Mouse (Mus musculus): ENCODE results near the gene Kdelr1.

Kdelr1 gene

GRCm38 (mm10) chr7:45872624-45873023 is at the start of gene Kdelr1:
TSS of gene Kdelr1 (plus strand) at chr7:45872772.
- in situ Hi-C loops (cut with MboI): loop anchor here (5.0 kb wide), 1 partner anchor 50 kb away; the partner anchor contains the start of genes Ccdc114 and Emp3

- in situ Hi-C loops (cut with MboI): no loop called here
Measured at GRCm38 (mm10) chr7:45824598-45824997, 48.0 kb upstream of the Kdelr1 start, which contains the start of gene Kcnj14. TSS of gene Kcnj14 (minus strand) at chr7:45824782.

- in situ Hi-C loops (cut with MboI): no loop called here
Measured at GRCm38 (mm10) chr7:45826631-45827030, 45.9 kb upstream of the Kdelr1 start.

- in situ Hi-C loops (cut with MboI): no loop called here
Measured at GRCm38 (mm10) chr7:45830427-45831127, 42.0 kb upstream of the Kdelr1 start, which contains the start of gene Grwd1. TSS of gene Grwd1 (minus strand) at chr7:45830944.

GRCm38 (mm10) chr7:45831128-45831525 is 41.4 kb upstream of the Kdelr1 start:
- in situ Hi-C loops (cut with MboI): no loop called here

- in situ Hi-C loops (cut with MboI): no loop called here
Measured at GRCm38 (mm10) chr7:45832428-45832827, 40.1 kb upstream of the Kdelr1 start.

- in situ Hi-C loops (cut with MboI): no loop called here
Measured at GRCm38 (mm10) chr7:45833148-45833790, 39.3 kb upstream of the Kdelr1 start.

- in situ Hi-C loops (cut with MboI): no loop called here
Measured at GRCm38 (mm10) chr7:45833924-45834323, 38.6 kb upstream of the Kdelr1 start.

- in situ Hi-C loops (cut with MboI): no loop called here
Measured at GRCm38 (mm10) chr7:45842950-45843744, 29.4 kb upstream of the Kdelr1 start.

- in situ Hi-C loops (cut with MboI): no loop called here
Measured at GRCm38 (mm10) chr7:45848447-45849027, 24.0 kb upstream of the Kdelr1 start.

- in situ Hi-C loops (cut with MboI): no loop called here
Measured at GRCm38 (mm10) chr7:45850661-45851060, 21.9 kb upstream of the Kdelr1 start.

- in situ Hi-C loops (cut with MboI): no loop called here
Measured at GRCm38 (mm10) chr7:45853089-45853488, 19.5 kb upstream of the Kdelr1 start.

- in situ Hi-C loops (cut with MboI): no loop called here
Measured at GRCm38 (mm10) chr7:45856950-45857901, 15.3 kb upstream of the Kdelr1 start.

GRCm38 (mm10) chr7:45859008-45859407 is 13.6 kb upstream of the Kdelr1 start:
- in situ Hi-C loops (cut with MboI): no loop called here

- in situ Hi-C loops (cut with MboI): no loop called here
Measured at GRCm38 (mm10) chr7:45862804-45863203, 9.8 kb upstream of the Kdelr1 start.

GRCm38 (mm10) chr7:45864435-45864834 is 8.1 kb upstream of the Kdelr1 start:
- in situ Hi-C loops (cut with MboI): no loop called here

GRCm38 (mm10) chr7:45865925-45866910 is 6.4 kb upstream of the Kdelr1 start:
- in situ Hi-C loops (cut with MboI): no loop called here

- in situ Hi-C loops (cut with MboI): no loop called here
Measured at GRCm38 (mm10) chr7:45867871-45868270, 4.7 kb upstream of the Kdelr1 start.

- in situ Hi-C loops (cut with MboI): no loop called here
Measured at GRCm38 (mm10) chr7:45869107-45869670, 3.4 kb upstream of the Kdelr1 start.
